Mouse (Mus musculus) right cerebral cortex, postnatal 10 days (tissue): ENCODE measurements around the gene Dab1.
A peak's percentile ranks its signal among the peaks of the same experiment; 100 is the strongest.

Experiments used
- DNase-seq, 2 experiments: peaks; one replicate each; pipeline ENCODE4 v3.0.0; 2021; ENCODE audit warnings: low spot score in 2 of 2

The Dab1 gene

DNA sequence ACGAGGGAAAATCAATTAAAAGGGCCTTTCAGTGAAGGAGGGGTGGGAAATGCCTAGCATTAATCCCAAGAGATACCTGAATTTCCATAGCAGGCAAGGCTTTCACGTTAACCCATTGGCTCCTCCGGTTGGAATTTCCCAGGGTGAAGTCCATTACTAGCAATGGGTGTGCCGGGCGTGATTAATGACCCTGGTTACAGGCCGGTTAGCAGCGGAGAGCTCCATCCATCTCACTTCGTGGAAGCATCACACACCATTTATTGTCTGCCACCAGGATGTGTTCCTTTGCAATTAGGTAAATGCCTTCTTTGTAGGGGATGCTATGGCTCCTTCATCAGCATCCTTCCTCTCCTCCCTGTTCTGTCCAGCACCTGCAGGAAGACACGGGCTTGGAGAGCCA, 350.7 kb downstream of the Dab1 start:
- DNase-seq: no peak

DNA sequence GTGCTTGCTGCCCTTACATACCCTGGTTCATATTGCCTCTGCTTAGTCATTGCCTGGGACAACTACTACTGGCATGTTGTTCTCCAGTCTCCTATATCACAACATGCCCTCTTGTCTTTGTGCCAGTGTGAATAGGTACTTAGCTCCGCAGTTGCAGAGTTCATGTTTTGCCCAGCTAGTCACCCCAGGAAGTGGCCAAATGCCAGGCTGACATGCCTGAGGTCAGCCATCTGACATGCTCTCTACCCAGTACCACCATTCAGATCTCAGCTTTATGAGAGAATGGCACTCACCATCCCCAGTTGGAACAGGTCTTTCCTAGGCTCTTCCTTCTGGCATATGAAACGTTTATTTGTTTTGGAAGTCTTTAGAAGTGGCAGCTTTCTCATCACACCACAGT, 355.4 kb downstream of the Dab1 start:
- DNase-seq: no peak

DNA sequence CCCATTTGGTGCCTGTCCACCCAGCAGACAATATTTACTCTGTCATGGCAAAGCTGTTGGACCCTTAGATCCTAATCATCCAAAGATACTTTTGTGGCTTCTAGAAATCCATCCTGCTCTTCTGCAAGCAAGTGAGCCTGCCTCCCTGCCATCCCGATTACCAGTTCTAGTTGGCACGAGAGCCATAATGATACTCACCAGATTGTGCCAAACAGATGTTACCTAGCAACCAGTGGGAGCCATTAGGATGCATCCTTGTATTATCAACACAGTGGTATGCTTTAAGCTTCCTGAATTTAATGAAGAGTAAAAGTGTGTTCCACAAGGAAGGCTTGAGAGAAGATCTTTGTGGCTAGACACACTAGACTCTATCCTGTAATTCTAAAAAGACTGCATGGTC, 355.8 kb downstream of the Dab1 start:
- DNase-seq: no peak

DNA sequence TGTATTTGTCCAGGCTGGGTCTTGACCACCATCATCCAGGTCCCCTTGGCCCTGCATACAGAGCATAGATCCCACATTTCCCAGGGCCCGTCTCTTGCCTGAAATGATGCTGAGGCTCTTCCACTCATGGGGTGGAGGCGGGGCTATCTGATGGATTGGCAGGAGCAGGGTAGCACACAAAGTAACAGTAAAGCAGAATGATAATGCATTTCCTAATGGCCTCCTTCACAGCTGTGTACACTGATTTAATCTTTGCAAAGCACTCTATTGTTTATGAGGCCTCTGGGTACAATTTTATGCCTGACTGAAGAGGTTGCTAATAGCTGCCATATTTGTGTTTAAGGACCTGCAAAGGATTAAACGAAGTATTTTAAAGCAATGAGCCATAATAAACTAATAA, 374.7 kb downstream of the Dab1 start:
- DNase-seq: no peak

DNA sequence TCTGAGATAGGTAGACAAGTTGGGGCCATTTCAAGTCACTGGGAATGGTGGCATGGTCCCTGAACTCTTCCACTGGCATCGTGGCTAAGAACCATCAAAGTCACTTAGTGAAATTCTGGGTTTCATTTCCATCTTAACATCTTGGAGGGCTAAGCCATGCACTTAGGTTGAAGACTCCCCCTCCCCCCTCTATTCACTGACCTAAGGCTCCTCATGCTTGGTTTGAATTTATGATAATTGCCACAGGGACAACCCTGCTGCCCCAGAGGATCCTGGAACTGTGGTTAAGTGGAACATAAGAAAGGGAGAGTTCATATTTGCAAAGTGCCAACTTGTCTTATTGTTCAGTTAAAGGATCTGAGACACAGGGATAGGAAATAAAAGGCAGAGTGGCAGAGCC, 375.2 kb downstream of the Dab1 start:
- no peak for DNase-seq

DNA sequence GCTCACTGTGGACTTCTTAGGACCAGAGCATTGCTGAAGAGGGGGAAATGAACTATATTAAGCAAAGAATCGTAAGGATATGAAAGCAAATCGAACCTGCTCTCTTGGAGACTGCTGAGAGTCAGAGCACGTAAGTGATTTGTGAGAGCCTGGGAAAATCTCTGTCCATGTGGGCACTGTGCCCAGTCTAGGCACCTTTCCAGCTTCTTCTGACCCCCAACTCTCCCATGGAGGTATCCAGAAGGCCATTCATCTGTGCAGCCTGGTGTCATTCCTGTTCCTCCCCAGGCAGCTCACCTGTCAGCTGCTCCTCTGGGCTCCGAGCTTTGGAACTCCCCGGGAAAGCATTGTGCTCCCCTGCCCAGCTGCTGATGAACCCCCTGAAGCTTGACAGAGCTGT, 389.2 kb downstream of the Dab1 start:
- no peak for DNase-seq

DNA sequence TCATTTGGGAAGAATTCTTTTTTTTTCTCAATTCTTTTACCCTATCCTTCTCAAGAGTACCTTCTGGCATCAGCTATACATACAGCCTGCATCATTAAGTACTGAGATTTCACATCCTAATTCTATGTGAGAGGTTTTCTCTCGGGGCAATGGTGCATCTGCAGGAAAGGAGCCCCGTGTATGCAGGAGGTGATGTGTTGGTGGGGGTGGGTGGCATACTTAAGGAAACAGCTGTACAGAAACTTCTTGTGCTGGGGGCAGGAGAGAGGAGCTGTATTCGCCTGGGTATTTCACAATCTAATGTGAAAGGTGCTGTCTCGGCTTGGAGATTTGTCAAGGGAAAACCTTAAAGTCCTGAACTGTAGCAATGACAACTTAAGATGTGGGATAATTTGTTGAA, 392.5 kb downstream of the Dab1 start:
- DNase-seq: no peak

DNA sequence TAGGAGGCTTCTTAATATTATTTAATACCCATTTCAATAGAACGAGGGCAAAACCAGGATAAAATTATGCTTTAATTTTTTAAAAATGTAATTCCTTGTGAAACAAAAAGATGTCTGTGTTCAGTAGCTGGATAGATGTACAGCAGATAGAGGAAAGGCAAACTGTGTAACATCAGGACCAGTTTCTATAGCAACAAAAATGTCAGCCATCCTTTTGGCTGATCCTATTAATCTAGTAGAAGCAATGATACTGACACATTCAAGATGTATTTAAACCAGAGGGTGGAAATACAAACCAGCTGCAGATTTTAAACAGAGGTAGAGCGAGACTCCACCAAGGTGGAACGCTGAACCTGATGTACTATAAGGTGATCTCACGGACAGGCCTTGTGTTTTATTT, 393.0 kb downstream of the Dab1 start:
- no peak for DNase-seq

DNA sequence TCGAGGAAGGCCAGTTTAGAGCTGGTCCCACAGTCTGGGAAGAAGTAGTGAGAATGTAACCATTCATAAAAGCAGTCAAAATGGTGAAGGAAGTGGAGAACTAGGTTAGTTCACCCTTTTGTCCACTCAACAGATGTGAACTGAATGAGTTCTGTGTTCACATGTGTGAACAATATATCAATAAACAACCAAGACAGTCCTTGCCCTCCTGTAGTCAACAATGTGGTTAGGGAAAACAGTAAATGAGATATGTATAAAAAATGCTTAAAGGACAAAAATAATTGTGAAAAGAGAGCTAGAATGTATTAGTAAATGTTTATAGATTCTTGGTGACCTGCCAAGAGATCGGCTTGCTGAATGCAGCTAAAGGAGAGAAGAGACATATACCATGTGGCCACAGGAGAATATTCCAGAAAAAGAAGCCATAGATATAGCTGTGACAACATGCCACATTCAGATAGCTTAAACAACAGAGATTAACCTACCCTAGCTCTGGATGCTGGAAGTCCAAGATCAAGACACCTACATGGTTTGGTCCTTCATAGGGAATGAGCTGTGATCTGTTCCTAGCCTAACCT, 406.0 kb downstream of the Dab1 start:
- no peak for DNase-seq

DNA sequence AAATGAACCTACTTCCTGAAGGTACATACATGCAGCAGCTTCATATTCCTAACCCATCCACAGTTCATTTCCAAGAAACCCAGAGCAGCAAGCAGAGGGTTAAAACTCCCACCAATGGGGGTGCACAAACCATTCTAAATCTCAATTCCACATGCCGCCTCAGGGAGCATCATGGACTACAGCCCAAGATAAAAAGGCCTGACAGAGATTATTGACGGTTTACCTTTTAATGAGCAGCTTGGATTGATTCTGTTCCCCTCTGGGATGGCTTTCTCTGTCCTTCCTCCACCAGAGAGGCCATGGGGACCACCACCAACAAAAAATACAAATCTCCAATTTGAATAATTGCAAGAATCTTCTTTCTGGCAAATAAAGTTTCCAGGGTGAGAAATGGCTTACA, 407.7 kb downstream of the Dab1 start:
- no peak for DNase-seq

DNA sequence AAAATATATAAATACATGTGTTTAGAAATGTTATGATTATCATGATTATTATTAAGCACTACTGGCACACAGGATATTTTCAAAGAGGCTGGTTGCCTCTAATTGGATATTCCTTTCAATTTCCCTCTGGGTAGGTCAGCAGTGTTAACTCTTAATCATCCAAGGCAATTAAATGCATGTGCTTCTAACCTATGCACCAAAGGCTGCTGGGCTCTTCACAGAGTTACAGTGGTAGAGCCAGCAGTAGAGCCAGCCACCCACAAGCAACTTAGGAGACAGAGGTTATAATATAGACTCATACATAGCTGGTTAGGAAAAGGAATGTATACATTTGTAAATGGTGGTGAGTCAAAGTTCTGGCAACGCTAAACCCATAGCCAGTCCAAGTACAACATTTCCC, 408.1 kb downstream of the Dab1 start:
- no peak for DNase-seq

DNA sequence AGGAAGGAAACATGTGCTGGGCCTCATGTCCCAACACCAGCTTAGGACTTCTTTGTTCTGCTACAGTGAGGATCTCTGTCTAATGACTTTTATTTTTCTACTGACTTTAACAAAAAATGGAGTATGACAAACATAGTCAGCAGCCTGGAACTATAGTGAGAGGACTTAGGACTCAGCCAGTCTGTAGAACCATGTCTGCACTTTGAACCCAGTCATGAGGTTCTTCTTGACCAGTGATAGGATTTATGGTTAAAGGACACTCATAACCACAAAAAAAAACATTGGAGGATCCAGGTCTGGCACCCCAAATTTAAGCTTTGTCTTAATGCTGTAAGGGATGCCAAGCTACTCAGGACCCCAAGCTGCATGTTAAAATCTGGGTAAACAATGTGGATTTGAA, 416.9 kb downstream of the Dab1 start:
- no peak for DNase-seq

DNA sequence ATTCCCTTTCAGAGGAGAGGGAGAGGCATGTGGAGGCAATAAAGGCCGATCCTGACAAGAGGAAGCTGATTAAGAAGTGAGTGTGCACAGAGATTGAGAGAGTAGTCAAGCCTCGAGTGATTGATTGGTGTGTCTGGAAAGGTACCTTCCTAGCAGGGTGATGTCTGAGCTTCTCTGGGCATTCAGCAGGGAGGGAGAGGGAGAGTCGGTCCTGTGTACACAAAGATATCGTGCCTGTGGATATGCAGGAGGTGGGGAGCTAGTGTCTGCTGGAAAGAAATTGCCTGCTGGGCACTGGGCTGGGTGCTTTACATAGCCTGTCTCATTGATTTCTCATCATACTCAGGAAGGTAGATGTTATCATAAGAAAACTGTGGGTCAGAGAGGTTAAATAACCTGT, 420.4 kb downstream of the Dab1 start:
- no peak for DNase-seq

DNA sequence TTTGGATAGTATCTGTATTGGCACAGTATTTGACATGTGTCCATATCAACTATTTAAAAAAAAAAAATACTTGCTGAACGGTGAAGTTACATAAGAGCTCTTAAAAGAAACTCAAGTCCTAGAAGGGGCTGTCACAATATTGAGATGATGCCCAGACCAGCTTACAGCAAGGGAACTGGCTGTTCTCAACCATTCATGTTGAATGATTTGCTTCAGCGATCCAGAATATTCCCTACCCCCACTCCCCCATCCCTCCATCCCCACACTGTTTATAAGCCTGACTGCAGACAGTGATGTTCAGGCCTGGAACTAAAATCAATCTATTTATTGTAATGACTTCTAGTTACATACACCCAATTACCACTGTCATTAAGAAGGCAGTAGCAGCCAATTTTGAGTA, 424.3 kb downstream of the Dab1 start:
- peak in 1 of 2 experiments; percentile 29 for DNase-seq

DNA sequence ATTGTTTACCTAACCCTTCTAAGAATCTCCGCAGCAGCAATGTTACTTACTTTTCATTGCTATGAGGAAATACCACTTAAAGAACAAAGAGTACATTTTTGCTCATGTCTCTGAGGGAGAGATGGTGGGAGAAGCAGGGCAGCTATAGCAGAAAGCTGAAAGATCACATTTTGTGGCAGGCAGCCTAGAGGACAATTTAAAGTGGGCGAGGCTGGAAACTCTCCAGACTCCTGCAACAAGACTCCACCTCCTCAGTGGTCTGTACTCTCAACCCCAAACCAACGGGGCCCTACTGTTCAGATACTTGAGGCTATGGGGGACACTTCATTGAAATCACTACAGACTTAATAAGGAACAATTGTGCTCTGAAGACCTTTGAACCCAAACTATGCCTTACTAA, 425.5 kb downstream of the Dab1 start:
- DNase-seq: no peak

DNA sequence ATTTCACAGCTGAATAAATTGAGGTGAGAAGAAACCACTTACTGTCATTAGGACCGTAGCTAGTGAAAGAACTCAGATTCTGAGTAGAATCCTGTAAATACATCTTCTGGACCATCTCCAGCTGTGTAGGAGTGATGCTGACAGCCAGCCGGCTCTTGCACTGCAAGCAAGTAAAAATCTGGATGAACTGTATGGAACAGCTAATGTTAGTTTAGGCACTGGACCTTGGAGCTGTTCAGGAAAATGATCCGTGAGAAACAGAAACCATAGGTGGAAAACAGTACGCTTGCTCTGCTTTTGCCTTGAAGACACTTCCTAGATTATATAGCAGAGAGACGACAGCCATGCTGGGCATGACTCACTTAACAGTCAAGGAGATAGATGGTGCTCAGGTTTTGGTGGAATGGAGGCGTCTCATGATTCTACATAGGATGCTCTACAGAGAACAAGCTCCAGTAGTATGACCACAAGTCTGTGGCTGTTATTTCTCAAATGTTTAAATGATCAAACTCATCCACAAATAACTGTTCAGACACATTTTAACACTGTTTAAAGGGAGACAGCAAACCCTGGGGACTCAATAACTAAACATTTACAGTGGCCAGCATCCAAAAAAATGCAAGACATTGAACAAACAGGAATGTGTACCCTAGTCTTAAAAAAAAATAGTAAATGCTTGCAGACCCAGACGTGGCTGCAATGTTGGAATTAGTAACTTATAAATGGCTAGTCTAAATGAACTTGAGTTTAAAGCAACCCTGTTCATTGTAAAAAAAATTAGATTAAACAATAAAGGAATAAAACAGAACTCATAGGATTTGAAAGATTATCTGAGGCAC, 429.0 kb downstream of the Dab1 start:
- no peak for DNase-seq

DNA sequence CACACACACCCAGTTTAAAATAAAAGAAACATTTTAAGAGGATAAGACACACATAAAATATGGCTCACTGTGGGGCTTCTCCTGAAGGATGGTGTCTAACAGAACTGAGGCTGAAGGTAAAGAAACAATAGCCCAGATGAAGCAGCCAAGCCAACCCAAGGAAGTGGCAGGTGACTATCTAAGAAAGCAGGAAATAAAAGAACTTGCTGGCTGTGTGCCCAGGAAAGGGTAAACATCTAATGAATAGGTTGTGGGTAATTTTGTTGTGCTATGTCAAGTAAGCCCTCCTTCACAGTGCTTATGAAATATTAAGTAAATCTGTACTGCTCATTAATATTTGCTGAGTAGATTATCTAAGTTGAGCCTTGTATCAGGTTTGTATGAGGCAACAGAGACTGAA, 438.0 kb downstream of the Dab1 start:
- DNase-seq: no peak

DNA sequence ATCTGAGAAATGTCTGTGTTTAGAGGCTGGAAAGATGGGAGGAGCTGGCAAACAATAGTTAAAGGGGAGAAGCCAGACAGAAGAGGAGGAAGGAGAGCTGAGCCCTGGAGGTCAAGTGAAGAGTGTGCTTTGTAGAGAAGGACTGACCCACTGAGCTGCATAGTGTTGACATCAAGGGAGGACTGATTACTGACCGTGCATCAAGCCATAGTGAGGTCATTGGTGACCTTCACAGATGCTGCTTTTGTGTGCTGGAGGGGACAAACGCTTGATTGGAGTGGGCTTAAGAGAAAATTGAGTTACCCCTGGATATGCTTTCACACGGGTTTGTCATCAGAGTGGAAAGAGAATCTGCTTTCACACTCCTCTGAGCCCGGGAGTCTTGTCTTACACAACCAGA, 440.4 kb downstream of the Dab1 start:
- no peak for DNase-seq

DNA sequence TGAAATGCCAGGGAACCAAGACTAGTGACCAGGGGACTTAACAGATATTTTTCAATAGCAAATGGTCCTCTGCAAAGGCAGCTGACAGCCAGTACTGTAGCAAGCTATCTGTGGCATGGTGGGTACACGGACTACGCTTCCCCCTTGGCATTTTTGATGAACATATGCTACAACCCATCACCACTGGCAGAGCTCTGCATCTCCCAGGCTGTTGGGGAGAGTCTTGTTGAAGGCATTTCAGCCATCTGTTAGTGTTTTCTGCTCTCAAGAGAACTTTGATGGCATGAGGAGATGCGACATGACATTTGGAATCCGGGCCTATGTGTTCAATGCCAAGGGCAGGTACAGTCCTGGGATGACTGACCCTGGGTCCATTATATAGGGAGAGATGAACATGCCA, 443.2 kb downstream of the Dab1 start:
- no peak for DNase-seq

DNA sequence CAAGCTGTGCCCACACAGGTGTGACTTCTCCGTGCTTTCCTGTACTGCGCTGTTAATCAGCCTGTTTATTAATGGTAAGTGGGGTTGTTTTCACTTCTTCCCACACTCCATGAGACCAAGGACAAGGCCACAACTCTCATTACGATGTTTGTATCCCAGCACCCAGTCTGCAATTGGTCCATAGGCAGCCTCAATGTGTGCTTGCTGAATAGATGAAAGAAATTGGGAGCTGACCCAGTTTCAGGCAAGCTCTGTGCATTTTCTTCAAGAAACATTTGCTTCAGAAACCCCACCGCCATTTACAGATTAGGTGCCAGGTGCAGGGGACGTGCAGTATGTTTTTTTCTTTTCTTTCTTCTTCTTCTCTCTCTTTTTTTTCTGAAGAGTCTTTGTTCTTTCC, 447.7 kb downstream of the Dab1 start:
- no peak for DNase-seq

DNA sequence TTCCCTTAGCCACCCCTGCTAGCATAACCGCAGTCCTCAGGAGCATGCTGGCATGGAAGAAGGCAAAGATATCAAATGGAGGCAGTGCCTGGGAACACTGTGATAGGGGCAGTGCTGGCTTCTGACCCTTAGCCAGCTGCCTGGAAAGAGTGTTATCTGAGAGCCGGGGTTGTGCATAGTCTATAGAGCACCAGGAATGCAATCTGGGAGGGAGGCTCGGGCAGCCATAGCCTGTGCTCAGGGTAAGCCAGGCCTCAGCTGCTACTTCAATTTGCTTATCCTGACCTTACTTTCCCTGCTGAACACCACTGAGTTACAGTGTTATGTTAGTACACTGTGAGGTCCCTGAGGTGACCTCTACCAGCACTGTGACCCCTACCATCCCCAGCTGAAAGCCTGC, 448.6 kb downstream of the Dab1 start:
- DNase-seq: no peak

DNA sequence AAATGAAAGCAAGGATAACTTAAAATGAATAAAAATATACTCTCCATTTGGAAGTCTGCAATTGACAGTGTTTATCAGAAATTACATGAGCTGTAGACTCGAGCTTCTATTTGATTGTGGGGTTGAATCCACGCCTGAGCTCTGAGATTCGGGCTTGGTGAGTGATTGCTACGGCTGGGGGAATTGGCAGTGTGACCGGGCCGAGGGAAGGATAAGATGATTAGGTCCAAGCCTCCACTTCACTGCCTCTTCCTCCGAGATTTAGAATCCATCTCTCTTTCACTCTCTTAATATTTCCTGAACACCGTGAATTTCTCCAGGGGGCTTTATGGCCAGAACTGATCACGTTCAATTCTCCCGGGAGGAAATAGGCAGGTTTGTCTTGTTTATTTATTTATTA, 452.1 kb downstream of the Dab1 start:
- no peak for DNase-seq

DNA sequence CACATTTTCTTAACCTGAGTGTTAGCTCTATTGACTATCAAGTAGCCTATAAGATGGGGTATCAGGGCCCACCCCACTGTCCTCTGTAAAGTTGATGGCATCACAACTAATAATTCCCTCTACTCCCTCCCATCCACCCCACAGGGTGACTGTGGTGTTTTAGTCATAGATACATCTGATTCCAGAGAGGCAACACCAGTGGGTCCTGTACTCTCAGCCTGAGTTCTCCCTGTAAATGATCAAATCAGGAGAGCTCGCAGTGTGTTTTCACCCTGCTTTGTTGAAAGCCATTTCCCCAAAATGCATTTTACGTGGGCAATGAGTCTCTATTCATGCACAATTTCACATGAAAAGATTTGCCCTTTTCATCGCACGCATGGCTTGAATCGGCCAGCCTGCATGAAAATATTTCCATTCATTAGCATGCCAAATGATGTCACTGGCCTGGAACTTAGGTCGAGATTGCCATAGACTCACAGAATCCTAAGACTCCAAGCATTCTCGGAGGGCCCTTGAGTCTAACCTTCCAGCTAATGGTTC, 454.8 kb downstream of the Dab1 start:
- no peak for DNase-seq

DNA sequence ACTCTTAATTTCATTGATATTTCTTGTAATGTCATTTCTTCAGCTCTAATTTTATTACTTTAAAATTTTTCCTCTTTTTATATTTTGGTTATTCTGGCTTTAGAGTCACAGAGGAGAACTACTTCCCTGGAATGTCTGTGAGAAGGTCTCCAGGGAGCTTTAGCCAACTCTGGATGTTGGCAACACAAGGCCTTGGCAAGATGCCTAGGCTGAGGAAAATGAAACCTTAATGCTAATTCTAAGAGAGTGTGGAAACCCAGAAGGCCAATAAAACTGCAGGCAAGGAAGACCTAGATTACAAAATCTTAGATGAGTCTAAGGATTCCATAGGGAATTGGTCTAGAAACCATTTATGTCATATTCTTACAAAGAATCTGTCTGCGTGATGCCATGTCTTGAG, 458.6 kb downstream of the Dab1 start:
- DNase-seq: peak; percentile 55 to 71
